Mouse (Mus musculus) E14TG2a.4 (cell line): ENCODE measurements around the gene Rpl6.

Source experiments
- CTCF ChIP-seq: conservative IDR thresholded peaks from 2 replicates; pipeline ENCODE4 v1.5.1; 2014; ENCODE audit warnings: low read length
- POU5F1 ChIP-seq: IDR thresholded peaks from 2 replicates; pipeline ENCODE4 v1.6.1; 2014; ENCODE audit warnings: low read length, borderline replicate concordance

GRCm38 (mm10) chr5:121221328-121221850, 17.1 kb downstream of the Rpl6 start:
- TF ChIP-seq CTCF (no peak), POU5F1 (no peak)
